Mouse (Mus musculus) lung, adult 2 months (tissue): ENCODE measurements around the gene Hsf5.

ENCODE experiments used
- CTCF ChIP-seq: fragments of 200-500 bp; IDR thresholded peaks from 2 replicates; pipeline ENCODE4 v1.5.1; 2011; ENCODE audit warnings: mild to moderate bottlenecking, low read length, control low read depth; ENCODE audit not compliant: insufficient read depth
- POLR2A ChIP-seq: fragments of 200-500 bp; IDR thresholded peaks from 2 replicates; pipeline ENCODE4 v1.6.1; 2011; ENCODE audit warnings: low read depth, mild to moderate bottlenecking, control low read depth, low read length, borderline replicate concordance; ENCODE audit errors: extremely low read depth

- TF ChIP-seq CTCF = no peak
- peak; percentile 87; the same call in 1 of the 2 replicates for TF ChIP-seq POLR2A
Measured at GRCm38 (mm10) chr11:87639206-87639605, 22.2 kb downstream of the Hsf5 start.
